Mouse (Mus musculus): ENCODE data around the gene Stk40. TPM values are rescaled to one million over a fixed set of nuclear protein-coding genes. Genes with fewer than 3 reads are reported as not detected.
"Not testable (repeated sequence)": the region's sequence is repeated elsewhere in the genome, so short reads cannot be mapped to it uniquely, and the experiment has no call there.

Stk40 gene
- polyA plus RNA-seq, 1 experiment from 2014 or later: 35.7 TPM

DNA sequence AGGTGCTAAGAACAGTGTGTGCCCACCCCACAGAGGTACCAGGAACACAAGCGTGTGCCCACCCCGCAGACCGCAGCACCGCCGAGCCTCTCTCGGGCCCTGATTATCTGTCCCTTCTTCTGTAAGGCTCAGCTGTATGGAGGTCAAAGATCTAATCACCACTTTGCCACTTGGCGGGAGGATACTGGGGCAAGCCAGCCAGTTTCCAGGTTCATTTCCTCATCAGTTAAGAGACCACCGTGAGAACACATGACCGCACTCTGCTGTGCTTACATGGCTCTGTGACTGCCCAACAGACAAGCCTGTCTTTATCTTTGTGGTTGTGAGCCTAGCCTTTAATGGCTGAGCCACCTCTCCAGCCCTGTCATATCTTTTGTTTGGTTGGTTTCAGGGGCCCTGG is 20.7 kb upstream of the Stk40 start:
- Histone ChIP-seq H3K9me3 (no peaks in the 10 kb centered on the region), H3K27me3 (no peaks in the 10 kb centered on the region), H3K4me1 (replicated peaks) (no peaks in the 10 kb centered on the region), H3K4me3 (replicated peaks) (no peak overlapping the region), H3K27ac (no peak overlapping the region), H3K9ac (replicated peaks) (no peak overlapping the region), H3K4me2 (replicated peaks) (no peak overlapping the region), H3K36me3 (peaks cover 35% of the 10 kb centered on the region)
- ATAC-seq: no peak
- 94% methylated on average over 9 of the region's 9 CpGs for WGBS

DNA sequence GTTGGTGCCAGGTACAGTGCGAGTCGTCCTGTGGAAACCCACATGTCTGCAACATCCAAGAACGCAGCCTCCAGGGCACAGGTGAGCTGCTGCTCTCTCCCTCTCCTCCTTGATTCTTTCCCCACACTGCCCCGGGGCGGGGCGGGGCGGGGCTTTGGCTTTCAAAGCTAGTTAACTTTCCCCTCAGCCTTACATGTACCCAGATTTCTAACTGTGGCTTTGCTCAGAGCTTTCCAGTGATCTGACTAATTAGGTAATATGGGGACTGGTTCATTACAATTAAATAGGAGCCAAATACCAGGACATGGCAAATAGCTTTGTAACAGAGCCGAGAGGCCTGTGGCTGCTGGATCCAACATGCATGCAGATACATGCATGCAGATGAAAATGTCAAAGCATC is 19.4 kb upstream of the Stk40 start:
- H3K27ac ChIP-seq: no peak overlapping the region
- no peak for ATAC-seq
- no peaks in the 10 kb centered on the region for H3K4me1 ChIP-seq (replicated peaks)
- peaks cover 46% of the 10 kb centered on the region for H3K36me3 ChIP-seq
- H3K4me2 ChIP-seq (replicated peaks): no peak overlapping the region
- 74% methylated on average over 8 of the region's 8 CpGs for WGBS
- no peaks in the 10 kb centered on the region for H3K27me3 ChIP-seq
- no peak overlapping the region for H3K9ac ChIP-seq (replicated peaks)
- no peaks in the 10 kb centered on the region for H3K9me3 ChIP-seq
- H3K4me3 ChIP-seq (replicated peaks): no peak overlapping the region

DNA sequence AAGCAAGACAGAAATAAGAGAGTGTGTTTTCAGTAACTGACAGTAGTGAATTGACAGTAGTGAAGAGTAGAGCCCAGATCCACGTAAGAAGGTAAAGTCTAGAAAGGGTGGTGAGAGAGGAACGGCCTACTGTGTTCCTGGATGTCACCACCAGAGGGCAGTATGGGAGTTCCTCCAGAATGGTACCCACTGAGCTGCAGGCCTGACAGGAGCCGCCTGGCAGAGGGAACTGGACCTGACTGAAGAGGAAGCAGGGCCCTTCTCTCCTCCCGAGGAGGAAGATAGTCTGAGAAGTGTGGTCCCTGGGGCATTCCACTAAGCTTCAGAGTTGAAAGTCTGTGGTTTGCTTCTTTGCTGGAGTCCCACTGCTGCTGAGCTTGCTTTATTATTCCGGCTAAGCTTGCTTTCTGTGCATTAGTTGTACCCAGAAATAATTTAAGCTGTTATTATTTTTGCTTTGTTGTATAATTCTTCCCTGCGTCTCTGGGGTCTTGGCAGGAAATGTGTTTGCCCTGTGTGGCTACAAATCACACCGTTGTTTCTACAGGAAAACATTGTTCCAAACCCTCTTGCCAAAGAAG is 17.7 kb upstream of the Stk40 start:
- WGBS: 34% methylated on average over 7 of the region's 7 CpGs
- H3K9me3 ChIP-seq: no peaks in the 10 kb centered on the region
- no peak overlapping the region for H3K27ac ChIP-seq

DNA sequence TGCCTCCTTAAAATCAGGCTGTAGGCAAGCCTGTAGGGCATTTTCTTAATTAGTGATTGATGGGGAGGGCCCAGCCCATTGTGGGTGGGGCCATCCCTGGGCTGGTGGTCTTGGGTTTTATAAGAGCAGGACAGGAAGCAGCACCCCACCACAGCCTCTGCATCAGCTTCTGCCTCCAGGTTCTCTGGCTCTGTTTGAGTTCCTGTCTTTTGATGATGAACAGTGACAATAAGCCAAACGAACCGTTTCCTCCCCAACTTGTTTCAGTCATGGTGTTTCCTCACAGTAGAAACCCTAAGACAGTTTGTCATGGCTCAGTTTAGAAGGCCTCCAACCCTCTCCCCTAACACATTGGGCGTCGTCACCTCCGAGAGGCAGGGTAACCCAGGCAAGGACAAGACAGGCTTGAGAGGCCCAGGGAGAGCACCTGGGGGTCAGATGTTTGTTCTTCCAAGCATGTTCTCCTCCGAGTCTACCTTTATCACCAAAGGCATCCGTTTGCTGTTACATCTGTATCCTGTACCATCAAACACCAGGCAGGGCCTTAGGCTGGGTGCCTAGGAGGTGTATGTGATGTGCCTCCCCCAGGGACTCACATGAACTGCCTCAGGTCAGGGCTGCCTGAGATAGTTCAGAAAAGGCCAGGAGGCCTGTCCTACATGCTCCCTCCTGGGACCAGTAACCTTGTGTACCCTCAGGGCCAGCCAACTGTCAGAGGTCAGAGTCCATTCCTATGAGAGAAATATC is 13.5 kb upstream of the Stk40 start:
- Histone ChIP-seq H3K36me3 (peaks cover 16% of the 10 kb centered on the region), H3K9me3 (no peaks in the 10 kb centered on the region), H3K4me3 (replicated peaks) (no peak overlapping the region), H3K4me1 (replicated peaks) (no peaks in the 10 kb centered on the region), H3K4me2 (replicated peaks) (no peak overlapping the region), H3K27ac (no peak overlapping the region), H3K27me3 (no peaks in the 10 kb centered on the region), H3K9ac (replicated peaks) (no peak overlapping the region)
- ATAC-seq: no peak
- WGBS: 83% methylated on average over 7 of the region's 7 CpGs

More for the DNA sequence above, 17.7 kb upstream of the Stk40 start:
- Histone ChIP-seq H3K4me1 (replicated peaks) (no peaks in the 10 kb centered on the region), H3K27me3 (no peaks in the 10 kb centered on the region), H3K9ac (replicated peaks) (no peak overlapping the region), H3K4me3 (replicated peaks) (no peak overlapping the region), H3K4me2 (replicated peaks) (no peak overlapping the region), H3K36me3 (peaks cover 43% of the 10 kb centered on the region)
- ATAC-seq: peak; percentile 84

DNA sequence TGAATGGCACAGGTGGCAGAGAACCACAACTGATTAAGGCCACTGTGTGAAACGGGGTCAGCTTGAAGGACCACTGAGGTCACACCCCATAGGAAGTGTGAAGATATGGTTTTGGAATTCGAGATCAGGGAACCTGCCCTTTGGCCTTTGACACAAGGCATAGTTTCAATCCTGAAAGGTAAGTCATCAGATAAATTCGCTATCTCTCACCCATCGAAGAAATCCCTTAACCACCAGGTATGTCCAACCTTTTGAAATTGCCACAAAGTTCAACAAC is 13.0 kb upstream of the Stk40 start:
- Histone ChIP-seq H3K36me3 (peaks cover 16% of the 10 kb centered on the region), H3K9ac (replicated peaks) (no peak overlapping the region), H3K4me2 (replicated peaks) (no peak overlapping the region), H3K4me3 (replicated peaks) (no peak overlapping the region), H3K27me3 (no peaks in the 10 kb centered on the region), H3K27ac (no peak overlapping the region), H3K4me1 (replicated peaks) (no peaks in the 10 kb centered on the region), H3K9me3 (no peaks in the 10 kb centered on the region)
- 84% methylated on average over 4 of the region's 4 CpGs for WGBS
- ATAC-seq: no peak

DNA sequence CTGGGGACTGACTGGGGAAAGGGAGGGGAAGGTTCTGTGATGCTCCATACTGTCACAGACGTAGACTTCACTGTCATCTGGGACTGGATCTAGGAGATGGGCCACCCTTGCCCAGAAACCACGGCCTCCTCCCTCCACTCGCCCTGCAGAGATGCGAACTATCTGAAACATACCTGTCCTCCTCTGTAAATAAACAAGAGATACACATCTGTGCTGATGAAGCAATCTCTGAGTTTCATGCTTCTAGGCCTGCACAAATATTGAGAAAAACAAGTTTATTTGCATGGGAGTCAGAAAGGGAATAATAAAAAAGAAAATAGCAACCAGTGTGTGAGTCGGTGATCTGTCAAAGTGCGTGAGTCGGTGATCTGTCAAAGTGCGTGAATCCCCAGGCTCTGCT is 11.9 kb upstream of the Stk40 start:
- peaks cover 16% of the 10 kb centered on the region for H3K36me3 ChIP-seq
- H3K4me2 ChIP-seq (replicated peaks): no peak overlapping the region
- 84% methylated on average over 8 of the region's 8 CpGs for WGBS

DNA sequence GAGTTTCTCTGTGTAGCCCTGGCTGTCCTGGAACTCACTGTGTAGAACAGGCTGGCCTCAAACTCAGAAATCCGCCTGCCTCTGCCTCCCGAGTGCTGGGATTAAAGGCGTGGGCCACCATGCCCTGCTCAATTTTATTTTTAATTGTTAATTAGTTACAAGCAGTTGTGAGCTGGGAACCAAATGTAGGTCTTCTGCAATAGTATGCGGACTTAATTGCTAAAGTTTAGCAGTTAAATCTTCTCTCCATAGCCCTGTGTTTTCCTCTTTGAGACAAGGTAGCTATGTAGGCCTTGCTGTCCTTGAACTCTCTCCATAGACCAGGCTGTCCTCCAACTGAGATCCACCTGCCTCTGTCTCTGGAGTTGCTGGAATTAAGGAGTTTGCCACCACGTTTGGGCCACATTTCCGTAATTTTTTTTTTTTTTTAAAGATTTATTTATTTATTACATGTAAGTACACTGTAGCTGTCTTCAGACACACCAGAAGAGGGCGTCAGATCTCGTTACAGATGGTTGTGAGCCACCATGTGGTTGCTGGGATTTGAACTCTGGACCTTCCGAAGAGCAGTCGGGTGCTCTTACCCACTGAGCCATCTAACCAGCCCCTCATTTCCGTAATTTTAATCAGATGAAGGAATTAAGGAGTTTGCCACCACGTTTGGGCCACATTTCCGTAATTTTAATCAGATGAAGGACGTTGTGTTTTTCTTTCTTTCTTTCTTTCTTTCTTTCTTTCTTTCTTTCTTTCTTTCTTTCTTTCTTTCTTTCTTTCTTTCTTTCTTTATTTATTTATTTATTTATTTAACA is 7.9 kb upstream of the Stk40 start:
- Histone ChIP-seq H3K4me1 (replicated peaks) (peaks cover 20% of the 10 kb centered on the region; the same call in 1 of the 2 replicates), H3K27ac (peak overlapping the region; percentile 78; the same call in 1 of the 2 replicates), H3K4me2 (replicated peaks) (peak overlapping the region; percentile 57; the same call in 1 of the 2 replicates)
- not testable (repeated sequence) for H3K9ac ChIP-seq (replicated peaks); H3K9me3 ChIP-seq; H3K4me3 ChIP-seq (replicated peaks); H3K27me3 ChIP-seq; H3K36me3 ChIP-seq
- WGBS: 58% methylated on average over 14 of the region's 14 CpGs
- peak; percentile 22; the same call in 1 of the 2 replicates for ATAC-seq

More for the DNA sequence above, 11.9 kb upstream of the Stk40 start:
- ATAC-seq: no peak
- Histone ChIP-seq H3K4me3 (replicated peaks) (no peak overlapping the region), H3K9ac (replicated peaks) (no peak overlapping the region), H3K9me3 (no peaks in the 10 kb centered on the region), H3K27me3 (no peaks in the 10 kb centered on the region), H3K27ac (no peak overlapping the region), H3K4me1 (replicated peaks) (peaks cover 1% of the 10 kb centered on the region; the same call in 1 of the 2 replicates)

DNA sequence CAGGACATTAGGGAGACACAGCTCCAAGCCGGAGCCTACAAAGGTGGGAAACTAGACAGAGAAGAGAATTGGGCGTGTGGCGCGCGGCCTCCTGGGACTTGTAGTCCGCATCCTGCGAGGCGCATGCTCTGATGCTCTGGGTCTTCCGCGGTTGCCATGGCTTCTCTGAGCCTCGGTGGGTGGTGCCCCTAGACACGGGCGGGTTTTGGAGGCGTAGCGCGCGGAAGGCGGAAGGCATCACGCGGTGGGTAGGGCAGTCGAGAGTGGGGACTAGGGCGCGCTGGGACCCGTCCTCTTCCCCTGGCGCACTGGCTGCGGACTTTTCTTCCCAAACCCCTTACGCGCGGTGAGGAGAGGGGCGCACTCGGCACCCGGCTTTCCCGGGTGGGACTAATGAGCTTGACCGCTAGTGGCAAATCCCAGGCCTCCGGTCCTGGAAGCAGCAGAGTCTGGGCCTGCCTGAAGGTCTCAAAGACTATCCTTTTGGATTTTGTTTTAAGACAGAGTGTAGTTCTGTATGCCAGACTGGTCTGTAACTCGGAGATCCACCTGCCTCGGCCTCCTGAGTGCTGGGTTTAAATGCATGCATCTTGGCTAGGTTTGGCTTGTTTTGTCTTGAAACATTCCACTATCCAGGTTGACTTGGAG is 7.2 kb upstream of the Stk40 start, which contains the start of gene Lsm10:
Lsm10 (plus strand) TSS at position 160 of the 648 bp plus-strand sequence.
- Histone ChIP-seq H3K4me2 (replicated peaks) (peak within 1 kb of the TSS; percentile 57), H3K9me3 (no peaks in the 10 kb centered on the region), H3K27me3 (no peaks in the 10 kb centered on the region), H3K27ac (peak within 1 kb of the TSS; percentile 78), H3K36me3 (peaks cover 9% of the 10 kb centered on the region; the same call in 1 of the 2 replicates), H3K4me3 (replicated peaks) (peak within 1 kb of the TSS; percentile 55), H3K4me1 (replicated peaks) (peaks cover 20% of the 10 kb centered on the region; the same call in 1 of the 2 replicates), H3K9ac (replicated peaks) (peak within 1 kb of the TSS; percentile 74)
- peak; percentile 99 for ATAC-seq
- 3% methylated on average over 37 of the region's 37 CpGs for WGBS

DNA sequence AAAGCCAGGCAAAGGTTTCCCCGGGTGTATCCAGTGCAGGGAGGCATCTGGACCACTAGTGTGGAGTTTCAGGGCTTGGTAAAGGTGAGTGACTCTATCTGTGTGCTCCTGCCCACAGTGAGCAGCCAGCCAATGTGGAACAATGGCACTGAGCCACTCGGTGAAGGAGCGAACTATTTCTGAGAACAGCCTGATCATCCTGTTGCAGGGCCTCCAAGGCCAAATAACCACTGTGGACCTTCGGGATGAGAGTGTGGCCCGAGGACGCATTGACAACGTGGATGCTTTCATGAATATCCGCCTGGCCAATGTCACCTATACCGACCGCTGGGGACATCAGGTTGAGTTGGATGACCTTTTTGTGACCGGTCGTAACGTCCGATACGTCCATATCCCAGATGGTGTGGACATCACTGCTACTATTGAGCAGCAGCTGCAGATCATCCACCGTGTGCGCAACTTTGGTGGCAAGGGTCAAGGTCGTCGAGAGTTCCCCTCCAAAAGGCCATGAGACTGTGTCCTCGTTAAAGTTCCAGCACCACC is 6.0 kb upstream of the Stk40 start:
- no peak overlapping the region for H3K4me2 ChIP-seq (replicated peaks)
- H3K4me1 ChIP-seq (replicated peaks): peaks cover 27% of the 10 kb centered on the region
- H3K4me3 ChIP-seq (replicated peaks): no peak overlapping the region
- WGBS: 96% methylated on average over 20 of the region's 20 CpGs
- H3K9me3 ChIP-seq: no peaks in the 10 kb centered on the region
- H3K27me3 ChIP-seq: no peaks in the 10 kb centered on the region
- H3K36me3 ChIP-seq: peaks cover 9% of the 10 kb centered on the region; the same call in 1 of the 2 replicates
- no peak overlapping the region for H3K27ac ChIP-seq
- no peak overlapping the region for H3K9ac ChIP-seq (replicated peaks)
- ATAC-seq: no peak

DNA sequence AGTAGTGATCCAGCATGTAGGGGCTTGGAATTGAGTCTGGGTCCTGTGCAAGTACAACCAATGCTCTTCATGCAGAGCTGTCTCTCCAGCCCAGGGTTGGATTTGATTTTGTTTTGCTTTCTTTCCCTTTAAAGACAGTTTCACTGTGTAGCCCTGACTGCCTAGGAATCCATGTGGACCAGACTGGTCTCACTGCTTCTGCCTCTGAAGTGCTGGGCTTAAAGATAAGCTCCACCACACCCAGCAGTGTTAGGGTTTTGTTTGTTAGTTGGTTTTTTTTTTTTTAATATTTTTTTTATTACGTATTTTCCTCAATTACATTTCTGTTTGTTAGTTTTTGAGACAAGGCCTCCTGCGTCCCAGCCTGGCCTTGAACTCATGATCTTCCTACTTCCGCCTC is 4.4 kb upstream of the Stk40 start:
- H3K9ac ChIP-seq (replicated peaks): no peak overlapping the region
- WGBS: 94% methylated on average over 3 of the region's 3 CpGs
- peaks cover 9% of the 10 kb centered on the region; the same call in 1 of the 2 replicates for H3K36me3 ChIP-seq
- no peaks in the 10 kb centered on the region for H3K27me3 ChIP-seq
- no peak overlapping the region for H3K27ac ChIP-seq
- no peak overlapping the region for H3K4me3 ChIP-seq (replicated peaks)
- peaks cover 34% of the 10 kb centered on the region for H3K4me1 ChIP-seq (replicated peaks)
- H3K4me2 ChIP-seq (replicated peaks): no peak overlapping the region
- no peaks in the 10 kb centered on the region for H3K9me3 ChIP-seq
- no peak for ATAC-seq

DNA sequence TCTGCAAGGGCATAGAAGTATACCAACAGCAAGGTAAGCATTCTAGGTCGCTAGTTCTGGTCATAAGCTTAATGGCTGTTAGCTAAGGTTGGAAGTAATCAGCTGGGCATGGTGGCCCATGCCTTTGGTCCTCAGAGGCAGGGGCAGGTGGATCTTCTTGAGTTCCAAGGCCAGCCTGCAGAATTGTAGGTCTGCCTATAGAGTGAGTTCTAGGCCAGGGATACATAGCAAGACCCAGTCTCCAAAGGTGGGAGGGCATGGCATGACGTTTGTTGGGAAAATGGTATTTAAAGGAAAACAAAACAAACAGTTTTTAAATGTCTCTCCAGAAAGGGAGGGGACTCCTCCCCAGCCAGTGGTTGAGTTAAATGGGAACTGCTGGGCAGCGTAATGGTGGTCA is 3.0 kb upstream of the Stk40 start:
- no peaks in the 10 kb centered on the region for H3K27me3 ChIP-seq
- no peak overlapping the region for H3K4me3 ChIP-seq (replicated peaks)
- H3K4me2 ChIP-seq (replicated peaks): no peak overlapping the region
- H3K4me1 ChIP-seq (replicated peaks): peaks cover 48% of the 10 kb centered on the region
- H3K9ac ChIP-seq (replicated peaks): no peak overlapping the region
- H3K27ac ChIP-seq: no peak overlapping the region
- WGBS: 89% methylated on average over 3 of the region's 3 CpGs
- no peaks in the 10 kb centered on the region for H3K9me3 ChIP-seq
- ATAC-seq: no peak
- H3K36me3 ChIP-seq: peaks cover 9% of the 10 kb centered on the region; the same call in 1 of the 2 replicates
